Mouse (Mus musculus) heart, adult 2 months (tissue): ENCODE measurements at regions not wholly inside any gene's neighbourhood (a gene's known extent, or its start where the extent isn't known, plus 50 kb on each side); places are given as distances from the start of the nearest gene placed in this dataset.

Experiments
- CTCF ChIP-seq: fragments of 200-600 bp; IDR thresholded peaks from 2 replicates; pipeline ENCODE4 v1.8.1; 2022; ENCODE audit warnings: antibody characterized with exemption, mild to moderate bottlenecking, moderate library complexity
- EP300 ChIP-seq: fragments of 200-500 bp; IDR thresholded peaks from 2 replicates; pipeline ENCODE4 v1.6.1; 2011; ENCODE audit warnings: low read depth, low read length, control low read depth; ENCODE audit not compliant: insufficient read depth

DNA sequence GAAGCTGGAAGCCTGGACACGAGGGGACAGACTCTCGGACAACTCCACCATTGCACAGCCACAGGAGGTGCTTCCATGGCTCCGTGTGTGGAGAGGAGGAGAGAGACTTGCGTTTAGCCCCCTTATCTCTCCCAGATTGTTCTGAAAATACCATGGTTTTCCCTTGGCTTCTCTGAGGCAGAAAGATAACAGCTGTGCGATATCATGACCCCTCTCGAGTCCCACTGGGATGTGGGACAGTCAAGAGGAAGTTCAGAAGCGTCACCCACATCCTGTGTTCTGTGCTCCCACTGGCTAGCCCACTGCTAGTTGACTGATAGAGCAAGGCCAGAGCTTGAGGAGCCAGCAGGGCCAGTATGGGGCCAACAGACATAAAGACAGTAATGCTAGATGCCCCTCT lies 84.1 kb upstream of the Mrps22 start:
- no peak for TF ChIP-seq EP300
- TF ChIP-seq CTCF, result no peak
